Mouse (Mus musculus) spleen, adult 2 months (tissue): ENCODE results near the gene Npr2.

Experiments
- CTCF ChIP-seq: fragments of 200-500 bp; IDR thresholded peaks from 2 replicates; pipeline ENCODE4 v1.5.1; 2011; ENCODE audit warnings: mild to moderate bottlenecking, inconsistent platforms; ENCODE audit not compliant: insufficient read depth, insufficient read length, insufficient replicate concordance; ENCODE audit errors: extremely low read depth
- POLR2A ChIP-seq: fragments of 200-500 bp; IDR thresholded peaks from 2 replicates; pipeline ENCODE4 v1.6.1; 2011; ENCODE audit warnings: low read depth, low read length, inconsistent platforms

DNA sequence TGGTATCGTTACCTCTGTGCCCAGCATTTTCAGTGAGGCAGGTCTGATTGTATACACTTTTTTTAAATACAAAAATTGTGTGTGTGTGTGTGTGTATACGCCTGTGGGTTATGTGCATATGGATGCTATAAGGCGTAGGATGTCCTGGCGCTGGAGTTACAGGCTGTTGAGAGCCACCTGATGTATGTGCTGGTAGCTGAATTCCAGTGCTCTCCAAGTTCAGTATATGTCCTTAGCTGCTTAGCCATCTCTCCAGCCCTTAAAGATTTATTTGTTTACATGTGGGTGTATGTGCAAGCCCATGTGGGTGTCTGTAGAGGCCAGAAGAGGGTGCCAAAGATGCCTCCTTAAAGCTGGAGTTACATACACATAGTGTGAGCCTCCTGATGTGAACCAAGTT lies 25.4 kb downstream of the Npr2 start:
- no peak for TF ChIP-seq POLR2A
- TF ChIP-seq CTCF, result no peak
